Mouse (Mus musculus): ENCODE data around the gene Dock8. TPM values are rescaled to one million over a fixed set of nuclear protein-coding genes. Genes with fewer than 3 reads are reported as not detected.

Gene Dock8
- polyA plus RNA-seq, 1 experiment from 2014 or later: 5.6 TPM

- 1% methylated on average over 27 of the region's 76 CpGs for WGBS
- no peak within 1 kb of the TSS; the same call in 1 of the 2 replicates for H3K27ac ChIP-seq (replicated peaks; ENCODE audit: low read depth, low read length)
- H3K9ac ChIP-seq (ENCODE audit: low read depth, low read length): peak within 1 kb of the TSS; percentile 63
- H3K27me3 ChIP-seq (replicated peaks; ENCODE audit: control insufficient read depth, insufficient read depth, low read length): peaks cover 7% of the 10 kb centered on the region
- no peaks in the 10 kb centered on the region for H3K36me3 ChIP-seq (ENCODE audit: control insufficient read depth, insufficient read depth, low read length)
- H3K9me3 ChIP-seq (ENCODE audit: control insufficient read depth, low read length): no peaks in the 10 kb centered on the region
- peak within 1 kb of the TSS; percentile 100 for H3K4me2 ChIP-seq (ENCODE audit: low read depth, low read length)
- ATAC-seq (ENCODE audit: low read depth): peak; percentile 89
- DNase-seq (ENCODE audit: low spot score): peak; percentile 69
- H3K4me1 ChIP-seq (ENCODE audit: control insufficient read depth, insufficient read depth, low read length): no peaks in the 10 kb centered on the region; the same call in 1 of the 2 replicates
- H3K4me3 ChIP-seq (ENCODE audit: low read depth, low read length): peak within 1 kb of the TSS; percentile 67
Observed at GRCm38 (mm10) chr19:25236596-25237491, 237.5 kb downstream of the Dock8 start, which contains the start of gene Kank1. Kank1 (plus strand) TSS chr19:25236975.

DNA sequence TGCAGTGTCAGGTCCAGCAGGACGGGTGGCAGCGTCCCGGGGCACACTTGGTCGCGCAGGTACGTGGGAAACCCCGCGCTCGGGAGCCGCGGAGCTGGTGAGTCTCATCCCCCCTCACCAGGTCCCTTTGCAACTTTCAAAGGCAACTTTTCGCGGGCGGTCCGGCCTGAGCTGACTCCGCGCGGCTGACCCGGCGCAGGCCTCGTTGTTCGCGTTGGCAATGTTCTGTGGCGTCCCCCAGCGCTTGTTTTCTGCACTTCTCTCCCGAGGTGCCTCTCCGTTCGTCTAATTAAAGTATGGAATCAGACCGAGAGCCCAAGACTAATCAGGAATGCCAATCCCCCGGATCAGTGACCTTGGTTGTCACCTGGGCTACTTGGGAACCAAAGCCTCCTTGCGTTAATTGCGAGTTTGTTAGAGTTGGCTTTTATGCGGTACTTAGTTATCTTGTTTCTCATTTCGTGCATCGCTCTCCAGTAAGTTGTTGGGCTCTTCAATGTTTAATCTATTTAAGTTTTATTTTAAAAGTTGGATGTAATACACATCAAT, 238.2 kb downstream of the Dock8 start:
- H3K4me1 ChIP-seq (ENCODE audit: control insufficient read depth, insufficient read depth, low read length): no peaks in the 10 kb centered on the region; the same call in 1 of the 2 replicates
- H3K4me3 ChIP-seq (ENCODE audit: low read depth, low read length): peak overlapping the region; percentile 67
- peaks cover 7% of the 10 kb centered on the region for H3K27me3 ChIP-seq (replicated peaks; ENCODE audit: control insufficient read depth, insufficient read depth, low read length)
- DNase-seq (ENCODE audit: low spot score) (peak; percentile 33), ATAC-seq (ENCODE audit: low read depth) (no peak)
- no peak overlapping the region for H3K27ac ChIP-seq (replicated peaks; ENCODE audit: low read depth, low read length)
- H3K9ac ChIP-seq (ENCODE audit: low read depth, low read length): peak overlapping the region; percentile 63
- H3K36me3 ChIP-seq (ENCODE audit: control insufficient read depth, insufficient read depth, low read length): no peaks in the 10 kb centered on the region
- H3K4me2 ChIP-seq (ENCODE audit: low read depth, low read length): peak overlapping the region; percentile 100
- WGBS: under 1% methylated on average over 31 of the region's 35 CpGs
- no peaks in the 10 kb centered on the region for H3K9me3 ChIP-seq (ENCODE audit: control insufficient read depth, low read length)

- H3K27ac ChIP-seq (replicated peaks; ENCODE audit: low read depth, low read length): no peak overlapping the region
- peak overlapping the region; percentile 100 for H3K4me2 ChIP-seq (ENCODE audit: low read depth, low read length)
- no peaks in the 10 kb centered on the region; the same call in 1 of the 2 replicates for H3K4me1 ChIP-seq (ENCODE audit: control insufficient read depth, insufficient read depth, low read length)
- H3K9me3 ChIP-seq (ENCODE audit: control insufficient read depth, low read length): no peaks in the 10 kb centered on the region
- ATAC-seq (ENCODE audit: low read depth): no peak
- no peaks in the 10 kb centered on the region for H3K36me3 ChIP-seq (ENCODE audit: control insufficient read depth, insufficient read depth, low read length)
- H3K27me3 ChIP-seq (replicated peaks; ENCODE audit: control insufficient read depth, insufficient read depth, low read length): peaks cover 7% of the 10 kb centered on the region
- H3K4me3 ChIP-seq (ENCODE audit: low read depth, low read length): peak overlapping the region; percentile 67
- 0 out of 2 replicates have a peak overlapping the region, but pooled peaks have one; percentile 21 for H3K9ac ChIP-seq (ENCODE audit: low read depth, low read length)
- no peak for DNase-seq (ENCODE audit: low spot score)
- 6% methylated on average over 13 of the region's 13 CpGs for WGBS
Observed at GRCm38 (mm10) chr19:25238121-25238520, 238.8 kb downstream of the Dock8 start.

DNA sequence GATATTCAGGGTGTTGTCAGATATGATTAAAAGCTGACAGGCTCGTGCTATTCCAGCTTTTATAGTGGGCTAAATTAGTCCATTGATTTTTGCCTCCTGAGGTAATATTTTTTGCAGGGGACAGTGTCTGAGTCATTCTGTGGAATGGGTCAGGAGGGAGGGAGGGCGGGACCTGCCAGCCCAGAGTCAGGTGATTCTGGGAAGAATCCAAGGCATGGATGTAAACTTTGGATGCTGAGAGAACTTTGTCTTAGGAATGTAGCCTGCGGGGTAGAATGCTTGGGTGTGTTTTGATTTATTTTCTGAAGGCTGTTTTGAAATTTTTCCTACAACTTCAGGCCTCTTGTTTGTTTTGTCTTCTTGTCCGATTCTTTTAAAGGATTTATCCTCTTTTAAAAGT, 244.2 kb downstream of the Dock8 start:
- Histone ChIP-seq H3K4me1 (ENCODE audit: control insufficient read depth, insufficient read depth, low read length) (no peaks in the 10 kb centered on the region), H3K9me3 (ENCODE audit: control insufficient read depth, low read length) (no peaks in the 10 kb centered on the region), H3K36me3 (ENCODE audit: control insufficient read depth, insufficient read depth, low read length) (no peaks in the 10 kb centered on the region), H3K9ac (ENCODE audit: low read depth, low read length) (no peak overlapping the region), H3K4me2 (ENCODE audit: low read depth, low read length) (no peak overlapping the region), H3K27me3 (replicated peaks; ENCODE audit: control insufficient read depth, insufficient read depth, low read length) (no peaks in the 10 kb centered on the region; the same call in 1 of the 2 replicates), H3K27ac (replicated peaks; ENCODE audit: low read depth, low read length) (no peak overlapping the region), H3K4me3 (ENCODE audit: low read depth, low read length) (no peak overlapping the region)
- ATAC-seq (ENCODE audit: low read depth) (no peak), DNase-seq (ENCODE audit: low spot score) (no peak)
- WGBS: 59% methylated on average over 4 of the region's 4 CpGs

DNA sequence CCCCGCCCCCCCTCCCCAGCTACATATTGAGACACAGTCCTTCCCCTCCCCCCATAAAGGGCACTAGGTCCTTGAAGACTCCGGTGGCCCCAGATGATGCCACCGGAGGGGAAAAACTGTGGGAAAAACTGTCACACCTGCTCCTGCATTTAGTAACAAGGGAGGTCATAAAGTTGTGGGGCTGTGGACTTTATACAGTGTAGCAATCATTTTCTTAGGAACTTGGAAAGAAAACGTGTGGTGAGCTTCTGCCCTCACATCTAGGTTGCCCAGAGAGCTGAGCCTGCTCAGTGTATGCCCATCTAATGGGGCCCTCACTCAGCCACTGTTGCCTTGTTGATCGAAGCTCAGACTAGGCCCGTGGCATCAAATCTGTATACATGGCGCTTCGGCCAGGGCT, 246.7 kb downstream of the Dock8 start:
- H3K9ac ChIP-seq (ENCODE audit: low read depth, low read length): no peak overlapping the region
- WGBS: 92% methylated on average over 8 of the region's 8 CpGs
- H3K27me3 ChIP-seq (replicated peaks; ENCODE audit: control insufficient read depth, insufficient read depth, low read length): no peaks in the 10 kb centered on the region
- no peaks in the 10 kb centered on the region for H3K9me3 ChIP-seq (ENCODE audit: control insufficient read depth, low read length)
- no peaks in the 10 kb centered on the region for H3K36me3 ChIP-seq (ENCODE audit: control insufficient read depth, insufficient read depth, low read length)
- no peak for ATAC-seq (ENCODE audit: low read depth)
- no peaks in the 10 kb centered on the region for H3K4me1 ChIP-seq (ENCODE audit: control insufficient read depth, insufficient read depth, low read length)
- H3K4me2 ChIP-seq (ENCODE audit: low read depth, low read length): no peak overlapping the region
- DNase-seq (ENCODE audit: low spot score): no peak
- no peak overlapping the region for H3K27ac ChIP-seq (replicated peaks; ENCODE audit: low read depth, low read length)
- H3K4me3 ChIP-seq (ENCODE audit: low read depth, low read length): no peak overlapping the region

GRCm38 (mm10) chr19:25247858-25248552, 248.7 kb downstream of the Dock8 start:
- ATAC-seq (ENCODE audit: low read depth): no peak
- 84% methylated on average over 14 of the region's 14 CpGs for WGBS

DNA sequence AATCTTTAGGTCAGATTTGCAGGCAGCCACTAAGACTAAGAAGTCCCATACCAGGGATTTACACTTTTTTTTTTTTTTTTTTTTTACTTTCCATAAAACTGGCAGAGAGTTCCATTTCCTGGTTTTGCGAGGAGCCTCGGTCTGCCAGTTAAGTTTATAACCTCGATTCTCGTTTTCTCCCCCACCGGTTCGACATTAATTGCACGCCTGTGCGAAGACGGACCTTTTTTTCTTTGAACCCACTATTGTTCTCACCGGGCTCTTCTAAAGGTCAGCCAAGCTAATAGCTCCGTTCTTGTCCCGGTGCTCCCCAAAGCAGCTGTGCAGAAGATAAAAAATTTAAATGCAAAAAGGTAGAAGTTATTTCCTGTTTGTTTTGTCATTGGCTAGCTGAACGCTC, 249.9 kb downstream of the Dock8 start:
- DNase-seq (ENCODE audit: low spot score): no peak
- H3K9me3 ChIP-seq (ENCODE audit: control insufficient read depth, low read length): no peaks in the 10 kb centered on the region
- WGBS: 55% methylated on average over 13 of the region's 13 CpGs

More at GRCm38 (mm10) chr19:25247858-25248552, 248.7 kb downstream of the Dock8 start:
- H3K9me3 ChIP-seq (ENCODE audit: control insufficient read depth, low read length): no peaks in the 10 kb centered on the region
- H3K4me3 ChIP-seq (ENCODE audit: low read depth, low read length): no peak overlapping the region
- no peaks in the 10 kb centered on the region for H3K4me1 ChIP-seq (ENCODE audit: control insufficient read depth, insufficient read depth, low read length)
- H3K27ac ChIP-seq (replicated peaks; ENCODE audit: low read depth, low read length): no peak overlapping the region
- no peaks in the 10 kb centered on the region for H3K27me3 ChIP-seq (replicated peaks; ENCODE audit: control insufficient read depth, insufficient read depth, low read length)
- no peaks in the 10 kb centered on the region for H3K36me3 ChIP-seq (ENCODE audit: control insufficient read depth, insufficient read depth, low read length)
- no peak overlapping the region for H3K9ac ChIP-seq (ENCODE audit: low read depth, low read length)
- no peak overlapping the region for H3K4me2 ChIP-seq (ENCODE audit: low read depth, low read length)
- no peak for DNase-seq (ENCODE audit: low spot score)

GRCm38 (mm10) chr19:25251610-25252140, 252.3 kb downstream of the Dock8 start:
- Histone ChIP-seq H3K27me3 (replicated peaks; ENCODE audit: control insufficient read depth, insufficient read depth, low read length) (no peaks in the 10 kb centered on the region), H3K9ac (ENCODE audit: low read depth, low read length) (no peak overlapping the region), H3K27ac (replicated peaks; ENCODE audit: low read depth, low read length) (no peak overlapping the region), H3K36me3 (ENCODE audit: control insufficient read depth, insufficient read depth, low read length) (no peaks in the 10 kb centered on the region), H3K4me1 (ENCODE audit: control insufficient read depth, insufficient read depth, low read length) (no peaks in the 10 kb centered on the region), H3K9me3 (ENCODE audit: control insufficient read depth, low read length) (no peaks in the 10 kb centered on the region), H3K4me3 (ENCODE audit: low read depth, low read length) (no peak overlapping the region), H3K4me2 (ENCODE audit: low read depth, low read length) (no peak overlapping the region)
- 90% methylated on average over 3 of the region's 3 CpGs for WGBS
- ATAC-seq (ENCODE audit: low read depth): no peak
- no peak for DNase-seq (ENCODE audit: low spot score)

More for the DNA sequence above, 249.9 kb downstream of the Dock8 start:
- Histone ChIP-seq H3K4me1 (ENCODE audit: control insufficient read depth, insufficient read depth, low read length) (no peaks in the 10 kb centered on the region), H3K27me3 (replicated peaks; ENCODE audit: control insufficient read depth, insufficient read depth, low read length) (no peaks in the 10 kb centered on the region), H3K4me3 (ENCODE audit: low read depth, low read length) (no peak overlapping the region), H3K36me3 (ENCODE audit: control insufficient read depth, insufficient read depth, low read length) (no peaks in the 10 kb centered on the region), H3K27ac (replicated peaks; ENCODE audit: low read depth, low read length) (no peak overlapping the region), H3K4me2 (ENCODE audit: low read depth, low read length) (no peak overlapping the region), H3K9ac (ENCODE audit: low read depth, low read length) (no peak overlapping the region)
- no peak for ATAC-seq (ENCODE audit: low read depth)
